Mouse (Mus musculus): ENCODE measurements around the gene Noct. TPM values are rescaled to one million over a fixed set of nuclear protein-coding genes. Genes with fewer than 3 reads are reported as not detected.

The Noct gene
- total and polyA plus RNA-seq, 2 experiments from 2014 or later, result 11.9 to 35.6 TPM

- no peaks in the 10 kb centered on the region for H3K27me3 ChIP-seq (ENCODE audit: control insufficient read depth, insufficient read depth, low read length)
- DNase-seq (ENCODE audit: low spot score) (no peak), ATAC-seq (ENCODE audit: insufficient read depth, low read depth) (no peak)
- no peaks in the 10 kb centered on the region for H3K4me1 ChIP-seq (ENCODE audit: control insufficient read depth, insufficient read depth)
- no peak overlapping the region for H3K4me2 ChIP-seq (ENCODE audit: low read depth, low read length)
- no peaks in the 10 kb centered on the region for H3K36me3 ChIP-seq (replicated peaks; ENCODE audit: control insufficient read depth, insufficient read depth, low read length)
- no peaks in the 10 kb centered on the region for H3K9me3 ChIP-seq (replicated peaks; ENCODE audit: control insufficient read depth, low read length)
- 81% methylated on average over 10 of the region's 10 CpGs for WGBS
- H3K4me3 ChIP-seq (ENCODE audit: low read depth, low read length), result no peak overlapping the region
- no peak for TF ChIP-seq CTCF (IDR thresholded peaks at IDR 0.05; ENCODE audit: low read depth)
- no peak for TF ChIP-seq EP300 (IDR thresholded peaks at IDR 0.05; ENCODE audit: low read depth)
- no peak overlapping the region for H3K27ac ChIP-seq (ENCODE audit: low read depth)
- H3K9ac ChIP-seq (replicated peaks; ENCODE audit: low read depth, low read length), result no peak overlapping the region
These were observed 39.5 kb upstream of the Noct start for GRCm38 (mm10) chr3:51184715-51185114.

- Histone ChIP-seq H3K9me3 (replicated peaks; ENCODE audit: control insufficient read depth, low read length) (no peaks in the 10 kb centered on the region), H3K27me3 (ENCODE audit: control insufficient read depth, insufficient read depth, low read length) (no peaks in the 10 kb centered on the region), H3K4me2 (ENCODE audit: low read depth, low read length) (no peak overlapping the region), H3K4me1 (ENCODE audit: control insufficient read depth, insufficient read depth) (no peaks in the 10 kb centered on the region), H3K4me3 (ENCODE audit: low read depth, low read length) (no peak overlapping the region), H3K36me3 (replicated peaks; ENCODE audit: control insufficient read depth, insufficient read depth, low read length) (no peaks in the 10 kb centered on the region), H3K27ac (ENCODE audit: low read depth) (no peak overlapping the region), H3K9ac (replicated peaks; ENCODE audit: low read depth, low read length) (no peak overlapping the region)
- DNase-seq (ENCODE audit: low spot score), result no peak
- ATAC-seq (ENCODE audit: insufficient read depth, low read depth), result no peak
- 81% methylated on average over 7 of the region's 7 CpGs for WGBS
- TF ChIP-seq EP300 (IDR thresholded peaks at IDR 0.05; ENCODE audit: low read depth) (no peak), CTCF (IDR thresholded peaks at IDR 0.05; ENCODE audit: low read depth) (no peak)
These were observed 38.8 kb upstream of the Noct start for GRCm38 (mm10) chr3:51185406-51185805.

GRCm38 (mm10) chr3:51194075-51194474 lies 30.2 kb upstream of the Noct start:
- DNase-seq (ENCODE audit: low spot score), result no peak
- TF ChIP-seq EP300 (IDR thresholded peaks at IDR 0.05; ENCODE audit: low read depth) (peak; percentile 89), CTCF (IDR thresholded peaks at IDR 0.05; ENCODE audit: low read depth) (no peak)
- no peaks in the 10 kb centered on the region for H3K27me3 ChIP-seq (ENCODE audit: control insufficient read depth, insufficient read depth, low read length)
- no peak overlapping the region for H3K9ac ChIP-seq (replicated peaks; ENCODE audit: low read depth, low read length)
- H3K4me3 ChIP-seq (ENCODE audit: low read depth, low read length), result no peak overlapping the region
- 39% methylated on average over 6 of the region's 6 CpGs for WGBS
- no peak for ATAC-seq (ENCODE audit: insufficient read depth, low read depth)
- peaks cover 12% of the 10 kb centered on the region; the same call in 1 of the 2 replicates for H3K4me1 ChIP-seq (ENCODE audit: control insufficient read depth, insufficient read depth)
- no peak overlapping the region for H3K4me2 ChIP-seq (ENCODE audit: low read depth, low read length)
- no peaks in the 10 kb centered on the region for H3K36me3 ChIP-seq (replicated peaks; ENCODE audit: control insufficient read depth, insufficient read depth, low read length)
- peak overlapping the region; percentile 39; the same call in 1 of the 2 replicates for H3K27ac ChIP-seq (ENCODE audit: low read depth)
- no peaks in the 10 kb centered on the region for H3K9me3 ChIP-seq (replicated peaks; ENCODE audit: control insufficient read depth, low read length)

- H3K36me3 ChIP-seq (replicated peaks; ENCODE audit: control insufficient read depth, insufficient read depth, low read length), result no peaks in the 10 kb centered on the region
- peak; percentile 47 for DNase-seq (ENCODE audit: low spot score)
- TF ChIP-seq CTCF (IDR thresholded peaks at IDR 0.05; ENCODE audit: low read depth), result no peak
- TF ChIP-seq EP300 (IDR thresholded peaks at IDR 0.05; ENCODE audit: low read depth), result no peak
- no peak overlapping the region for H3K9ac ChIP-seq (replicated peaks; ENCODE audit: low read depth, low read length)
- H3K27ac ChIP-seq (ENCODE audit: low read depth), result peak overlapping the region; percentile 39
- H3K27me3 ChIP-seq (ENCODE audit: control insufficient read depth, insufficient read depth, low read length), result no peaks in the 10 kb centered on the region
- peak; percentile 61 for ATAC-seq (ENCODE audit: insufficient read depth, low read depth)
- 0 out of 2 replicates have a peak, but pooled peaks cover 3% of the 10 kb centered on the region for H3K9me3 ChIP-seq (replicated peaks; ENCODE audit: control insufficient read depth, low read length)
- peak overlapping the region; percentile 59 for H3K4me2 ChIP-seq (ENCODE audit: low read depth, low read length)
- H3K4me3 ChIP-seq (ENCODE audit: low read depth, low read length), result peak overlapping the region; percentile 17
- peaks cover 12% of the 10 kb centered on the region; the same call in 1 of the 2 replicates for H3K4me1 ChIP-seq (ENCODE audit: control insufficient read depth, insufficient read depth)
- WGBS, result 7% methylated on average over 8 of the region's 8 CpGs
These were observed 28.9 kb upstream of the Noct start for GRCm38 (mm10) chr3:51195321-51195720.

GRCm38 (mm10) chr3:51195736-51196135 lies 28.5 kb upstream of the Noct start:
- 17% methylated on average over 8 of the region's 8 CpGs for WGBS
- TF ChIP-seq EP300 (IDR thresholded peaks at IDR 0.05; ENCODE audit: low read depth) (no peak), CTCF (IDR thresholded peaks at IDR 0.05; ENCODE audit: low read depth) (no peak)
- H3K36me3 ChIP-seq (replicated peaks; ENCODE audit: control insufficient read depth, insufficient read depth, low read length), result no peaks in the 10 kb centered on the region
- 0 out of 2 replicates have a peak, but pooled peaks cover 3% of the 10 kb centered on the region for H3K9me3 ChIP-seq (replicated peaks; ENCODE audit: control insufficient read depth, low read length)
- ATAC-seq (ENCODE audit: insufficient read depth, low read depth) (peak; percentile 31; the same call in 1 of the 2 replicates), DNase-seq (ENCODE audit: low spot score) (no peak)
- H3K4me1 ChIP-seq (ENCODE audit: control insufficient read depth, insufficient read depth), result peaks cover 13% of the 10 kb centered on the region; the same call in 1 of the 2 replicates
- H3K4me2 ChIP-seq (ENCODE audit: low read depth, low read length), result peak overlapping the region; percentile 59
- peak overlapping the region; percentile 39 for H3K27ac ChIP-seq (ENCODE audit: low read depth)
- H3K27me3 ChIP-seq (ENCODE audit: control insufficient read depth, insufficient read depth, low read length), result no peaks in the 10 kb centered on the region
- no peak overlapping the region for H3K9ac ChIP-seq (replicated peaks; ENCODE audit: low read depth, low read length)
- peak overlapping the region; percentile 17 for H3K4me3 ChIP-seq (ENCODE audit: low read depth, low read length)

DNA sequence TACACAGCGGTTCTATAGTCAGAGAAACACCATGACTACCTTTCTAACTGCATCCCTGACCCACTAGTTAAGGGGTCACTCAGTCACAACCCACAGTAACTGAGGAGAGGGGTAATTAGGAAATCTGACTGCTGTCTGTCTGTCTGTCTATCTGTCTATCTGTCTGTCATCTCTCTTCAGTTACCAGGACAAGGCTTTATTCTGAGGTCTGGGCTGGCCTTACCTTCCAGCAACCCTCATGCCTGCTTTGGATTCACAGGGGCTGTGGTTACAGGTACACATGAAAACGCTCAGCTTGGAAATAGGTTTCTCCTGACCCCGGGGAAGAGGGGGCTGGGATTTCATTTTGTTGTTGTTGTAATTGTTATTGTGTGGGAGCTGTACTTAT lies 27.5 kb upstream of the Noct start:
- H3K36me3 ChIP-seq (replicated peaks; ENCODE audit: control insufficient read depth, insufficient read depth, low read length), result no peaks in the 10 kb centered on the region
- ATAC-seq (ENCODE audit: insufficient read depth, low read depth), result no peak
- H3K27ac ChIP-seq (ENCODE audit: low read depth), result peak overlapping the region; percentile 76
- no peak overlapping the region for H3K9ac ChIP-seq (replicated peaks; ENCODE audit: low read depth, low read length)
- no peak for TF ChIP-seq EP300 (IDR thresholded peaks at IDR 0.05; ENCODE audit: low read depth)
- TF ChIP-seq CTCF (IDR thresholded peaks at IDR 0.05; ENCODE audit: low read depth), result no peak
- no peak overlapping the region for H3K4me2 ChIP-seq (ENCODE audit: low read depth, low read length)
- H3K9me3 ChIP-seq (replicated peaks; ENCODE audit: control insufficient read depth, low read length), result 0 out of 2 replicates have a peak, but pooled peaks cover 3% of the 10 kb centered on the region
- 73% methylated on average over 3 of the region's 3 CpGs for WGBS
- no peaks in the 10 kb centered on the region for H3K27me3 ChIP-seq (ENCODE audit: control insufficient read depth, insufficient read depth, low read length)
- DNase-seq (ENCODE audit: low spot score), result no peak
- no peak overlapping the region for H3K4me3 ChIP-seq (ENCODE audit: low read depth, low read length)
- peaks cover 20% of the 10 kb centered on the region; the same call in 1 of the 2 replicates for H3K4me1 ChIP-seq (ENCODE audit: control insufficient read depth, insufficient read depth)

All from heart, postnatal 0 days (tissue).